Comparison of ENCODE assay signal across 8 mouse cellular contexts in the genomic region with DNA sequence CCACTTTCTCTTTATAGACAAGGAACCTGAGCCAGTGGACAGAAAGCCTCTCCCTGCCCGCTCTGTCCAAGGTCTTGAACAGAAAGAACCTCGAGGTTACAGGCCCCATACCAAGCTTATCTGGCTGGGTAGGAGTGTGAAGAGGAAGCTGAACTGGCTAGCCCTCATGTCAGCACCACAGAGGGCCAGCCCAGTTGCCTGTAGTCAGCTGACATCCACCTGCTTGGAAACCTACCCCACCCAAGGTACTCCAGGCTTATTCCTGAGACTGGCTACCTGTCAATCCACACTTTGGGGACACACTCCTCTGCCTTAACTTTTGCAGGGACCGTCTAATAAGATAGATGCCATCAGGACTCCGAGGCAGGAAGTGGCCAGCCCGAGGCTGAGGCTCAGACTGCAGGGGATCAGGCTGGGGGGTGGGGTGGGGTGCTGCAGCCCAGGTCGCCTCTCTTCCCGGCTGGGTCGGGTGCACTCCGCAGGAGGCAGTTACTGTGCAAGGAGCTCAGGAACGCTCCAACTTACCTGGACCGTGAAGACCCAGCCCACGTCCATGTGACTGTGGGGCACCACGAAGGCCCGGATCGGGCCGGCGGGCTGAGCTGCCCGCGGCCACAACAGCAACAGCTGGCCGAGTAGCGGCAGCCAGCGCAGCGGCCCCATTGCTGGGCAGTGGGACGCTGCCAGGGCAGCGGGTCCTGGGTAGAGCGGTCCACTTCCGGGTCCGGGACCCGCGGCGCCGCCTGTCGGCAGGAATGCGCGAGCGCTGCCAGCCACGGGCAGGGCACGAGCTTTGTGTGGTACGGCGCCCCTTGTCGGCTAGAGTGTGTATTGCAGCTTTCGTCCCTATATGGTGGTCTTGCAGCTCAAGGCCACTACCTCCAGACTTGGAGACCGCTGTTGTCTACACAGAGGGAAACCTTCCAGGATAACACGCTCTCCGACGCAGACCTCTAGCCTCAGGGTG. TPM values are rescaled to one million over a fixed set of nuclear protein-coding genes. Genes with fewer than 3 reads are reported as not detected.
DNase-seq lines count a peak whose midpoint lies in the region; ATAC-seq and TF ChIP-seq lines count a peak whose summit lies in the region.

A gene (minus strand): TSS at position 741 of the 967 bp plus-strand sequence.

- H3K9ac ChIP-seq in heart, embryonic 13.5 days, result peak within 1 kb of the TSS; percentile 81
- H3K9ac ChIP-seq in liver, embryonic 12.5 days, result peak within 1 kb of the TSS; percentile 82
- H3K9ac ChIP-seq in stomach, embryonic 15.5 days, result peak within 1 kb of the TSS; percentile 48

- H3K4me3 ChIP-seq in C2C12 (ENCODE audit: insufficient read depth, poor library complexity, severe bottlenecking), result peak within 1 kb of the TSS; percentile 32
- H3K4me3 ChIP-seq in heart, embryonic 13.5 days, result peak within 1 kb of the TSS; percentile 68
- peak within 1 kb of the TSS; percentile 78 for H3K4me3 ChIP-seq in liver, embryonic 12.5 days
- H3K4me3 ChIP-seq in stomach, embryonic 15.5 days (replicated peaks), result peak within 1 kb of the TSS; percentile 69

- H3K79me3 ChIP-seq in C2C12 (ENCODE audit: low read depth), result no peaks in the 10 kb centered on the region

- H3K4me1 ChIP-seq in heart, embryonic 13.5 days, result peaks cover 18% of the 10 kb centered on the region
- peaks cover 10% of the 10 kb centered on the region for H3K4me1 ChIP-seq in liver, embryonic 12.5 days
- peaks cover 14% of the 10 kb centered on the region; the same call in 1 of the 2 replicates for H3K4me1 ChIP-seq in stomach, embryonic 15.5 days

- H3K36me3 ChIP-seq in C2C12 (ENCODE audit: control insufficient read depth, insufficient read depth), result no peaks in the 10 kb centered on the region
- H3K36me3 ChIP-seq in heart, embryonic 13.5 days, result peaks cover 21% of the 10 kb centered on the region
- peaks cover 34% of the 10 kb centered on the region for H3K36me3 ChIP-seq in liver, embryonic 12.5 days
- no peaks in the 10 kb centered on the region for H3K36me3 ChIP-seq in stomach, embryonic 15.5 days

- no peaks in the 10 kb centered on the region for H3K9me3 ChIP-seq in heart, embryonic 13.5 days
- no peaks in the 10 kb centered on the region for H3K9me3 ChIP-seq in liver, embryonic 12.5 days (replicated peaks)
- no peaks in the 10 kb centered on the region for H3K9me3 ChIP-seq in stomach, embryonic 15.5 days

- peak; percentile 81 for ATAC-seq in erythroid progenitor cell, adult 5-6 weeks (replicated peaks; ENCODE audit: low FRiP score, poor library complexity, severe bottlenecking)
- ATAC-seq in heart, embryonic 13.5 days (ENCODE audit: extremely low read depth, insufficient number of reproducible peaks, low FRiP score, low TSS enrichment), result peak; percentile 71
- peak; percentile 86 for ATAC-seq in liver, embryonic 12.5 days
- ATAC-seq in stomach, embryonic 15.5 days (ENCODE audit: insufficient read depth, low FRiP score, low read depth), result peak; percentile 83

- H3ac ChIP-seq in C2C12 (ENCODE audit: control insufficient read depth, insufficient read length, low read depth), result peak within 1 kb of the TSS; percentile 27

- peak; percentile 100 for TF ChIP-seq CTCF in C2C12 (IDR thresholded peaks at IDR 0.05; ENCODE audit: control insufficient read depth, insufficient read depth, insufficient read length)
- TF ChIP-seq CTCF in brain, embryonic 14.5 days (IDR thresholded peaks at IDR 0.05; ENCODE audit: borderline replicate concordance, extremely low read depth, insufficient read depth, insufficient read length), result peak; percentile 96

- TF ChIP-seq POLR2A in brain, embryonic 14.5 days (IDR thresholded peaks at IDR 0.05; ENCODE audit: borderline replicate concordance, extremely low read depth, insufficient read depth, insufficient read length, poor library complexity, severe bottlenecking), result peak; percentile 44; the same call in 1 of the 2 replicates

- H3K27me3 ChIP-seq in C2C12 (ENCODE audit: control insufficient read depth, insufficient read depth, insufficient read length), result peaks cover 7% of the 10 kb centered on the region
- peaks cover 12% of the 10 kb centered on the region for H3K27me3 ChIP-seq in heart, embryonic 13.5 days (replicated peaks)
- H3K27me3 ChIP-seq in liver, embryonic 12.5 days (replicated peaks), result 0 out of 2 replicates have a peak, but pooled peaks cover 8% of the 10 kb centered on the region
- no peaks in the 10 kb centered on the region for H3K27me3 ChIP-seq in stomach, embryonic 15.5 days (replicated peaks)

- peak; percentile 91 for DNase-seq in brain, embryonic 14.5 days (ENCODE audit: low read depth)
- peak; percentile 95 for DNase-seq in kidney, postnatal 10 days
- peak; percentile 90 to 93 for DNase-seq in natural killer cell, adult 2 months (ENCODE audit: low spot score in 2 of 2)

- no peaks in the 10 kb centered on the region for H3K79me2 ChIP-seq in C2C12 (ENCODE audit: control insufficient read depth, insufficient read depth)

- WGBS in heart, embryonic 13.5 days, result 2% methylated on average over 46 of the region's 46 CpGs
- WGBS in liver, embryonic 12.5 days (ENCODE audit: insufficient replicate concordance), result 1% methylated on average over 46 of the region's 46 CpGs
- 3% methylated on average over 46 of the region's 46 CpGs for WGBS in stomach, embryonic 15.5 days

- H3K4me2 ChIP-seq in heart, embryonic 13.5 days, result peak within 1 kb of the TSS; percentile 83
- H3K4me2 ChIP-seq in liver, embryonic 12.5 days, result peak within 1 kb of the TSS; percentile 95
- H3K4me2 ChIP-seq in stomach, embryonic 15.5 days, result peak within 1 kb of the TSS; percentile 94

- peak within 1 kb of the TSS; percentile 38; the same call in 1 of the 2 replicates for H3K27ac ChIP-seq in heart, embryonic 13.5 days (replicated peaks)
- H3K27ac ChIP-seq in liver, embryonic 12.5 days, result peak within 1 kb of the TSS; percentile 65; the same call in 1 of the 2 replicates
- H3K27ac ChIP-seq in stomach, embryonic 15.5 days, result peak within 1 kb of the TSS; percentile 16; the same call in 1 of the 2 replicates

TF ChIP-seq in C2C12, 6 proteins besides CTCF, POLR2A, EP300 and RAD21:
- TF ChIP-seq MYOD1 (IDR thresholded peaks at IDR 0.05; ENCODE audit: control insufficient read depth, insufficient read length, low read depth) (no peak), MAX (IDR thresholded peaks at IDR 0.05) (peak; percentile 71), CEBPB (IDR thresholded peaks at IDR 0.05; ENCODE audit: low read depth) (no peak), FOSL1 (IDR thresholded peaks at IDR 0.05; ENCODE audit: insufficient read depth, low read length, poor library complexity, severe bottlenecking) (no peak)

RNA-seq across cellular contexts. Expression of the gene that starts here (rescaled TPM):
- 4.5 TPM for polyA plus RNA-seq in C2C12 (2012; fragmentation: generic; extraction: Trizol)
- polyA plus RNA-seq in brain, embryonic 14.5 days (2012; rRNA removed), result 13.8 and 18.1 TPM in 2 replicates
- total RNA-seq in erythroid progenitor cell, adult 5-6 weeks (2015; ENCODE audit: low replicate concordance), result 7.2 and 14.3 TPM in 2 replicates
- 2.7 and 3.8 TPM in 2 replicates for total RNA-seq in erythroid progenitor cell, adult 5-6 weeks (2017; ENCODE audit: low replicate concordance)
- polyA plus RNA-seq in heart, embryonic 13.5 days (2015; fragmentation: Nextera tagmentation; extraction: Ambion mirVana), result 17.0 and 17.2 TPM in 2 replicates
- 11.5 and 12.6 TPM in 2 replicates for polyA plus RNA-seq in liver, embryonic 12.5 days (2016; fragmentation: Nextera tagmentation; extraction: Ambion mirVana)
- polyA plus RNA-seq in stomach, embryonic 15.5 days (2015; fragmentation: Nextera tagmentation; extraction: Ambion mirVana), result 17.9 and 19.2 TPM in 2 replicates

Comparison
In these comparisons a context has a peak if more than half of its experiments do, and no peak if none do; other contexts are left out.
1. Peak in every context shown above with its lines: DNase-seq, ATAC-seq, H3K4me3 ChIP-seq and H3K27ac ChIP-seq.